Mouse (Mus musculus) small intestine, adult 2 months (tissue): ENCODE measurements around the gene Coro1b.
"Not testable (repeated sequence)": the region's sequence is repeated elsewhere in the genome, so short reads cannot be mapped to it uniquely, and the experiment has no call there.

ENCODE experiments used
- CTCF ChIP-seq: fragments of 200-500 bp; IDR thresholded peaks from 2 replicates; pipeline ENCODE4 v1.5.1; 2012; ENCODE audit warnings: low read depth, mild to moderate bottlenecking, control low read depth, inconsistent platforms, low read length, moderate library complexity, mixed read lengths; ENCODE audit not compliant: insufficient replicate concordance, insufficient read length; ENCODE audit errors: extremely low read depth
- POLR2A ChIP-seq: fragments of 200-500 bp; IDR thresholded peaks from 2 replicates; pipeline ENCODE4 v1.6.1; 2012; ENCODE audit warnings: low read depth, mild to moderate bottlenecking, control low read depth, inconsistent platforms, low read length, moderate library complexity

DNA sequence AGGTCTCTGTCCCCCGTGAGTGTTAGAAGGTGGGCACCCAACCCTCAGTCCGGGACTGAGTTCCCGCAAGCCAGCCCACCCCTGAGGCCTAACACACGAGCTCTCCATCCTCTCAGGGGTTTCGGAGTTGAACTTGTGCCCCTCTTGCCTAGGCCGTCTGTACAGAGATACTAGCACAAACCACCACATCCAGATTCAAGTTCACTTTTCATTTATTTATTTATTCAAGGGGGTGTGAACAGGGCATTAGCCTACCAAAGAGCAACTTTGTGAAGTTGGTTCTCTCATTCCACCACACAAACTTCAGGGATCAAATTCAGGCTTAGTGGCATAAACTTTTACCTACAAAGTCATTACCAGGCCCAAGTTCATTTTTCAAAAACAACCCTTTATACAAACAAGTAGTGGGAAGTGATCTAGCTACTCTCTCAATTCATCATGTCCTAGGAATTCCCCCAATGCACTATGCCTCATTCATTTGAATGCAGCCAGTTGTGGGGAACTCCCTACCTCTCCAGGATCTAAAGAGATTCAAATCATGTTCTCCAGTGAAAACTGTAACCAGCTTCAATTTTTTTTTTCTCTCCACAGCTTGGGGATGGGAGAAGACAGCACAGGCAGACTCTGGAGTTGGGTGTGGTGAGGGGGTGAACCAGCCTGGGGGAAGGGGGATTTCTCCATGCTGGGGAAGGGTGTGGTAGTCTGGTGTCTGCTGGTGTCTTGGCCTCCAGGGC lies 13.0 kb upstream of the Coro1b start:
- not testable (repeated sequence) for TF ChIP-seq CTCF, POLR2A
